Comparison of ENCODE assay signal across 20 mouse cellular contexts in genomic region chr7:102974399-102974798, GRCm38 (mm10). TPM values are rescaled to one million over a fixed set of nuclear protein-coding genes. Genes with fewer than 3 reads are reported as not detected.
DNase-seq lines count a peak whose midpoint lies in the region; ATAC-seq lines count a peak whose summit lies in the region.
"Had no signal": no experiment of that assay in that cellular context is flagged by ENCODE, and none has a peak within 500 bp of the region (broad histone marks: within the 10 kb centered on the region; RNA-seq: fewer than 3 reads in every experiment).

No protein-coding gene starts in this region.

- no peak for DNase-seq in frontal cortex, postnatal 36 days (ENCODE audit: low spot score in 2 of 2)
- DNase-seq in right cerebral cortex, adult 18-20 months = peak; percentile 4
- no peak for DNase-seq in right cerebral cortex, postnatal 25 days
- peak; percentile 33 for DNase-seq in telencephalon, adult 2 months (ENCODE audit: low read depth, low spot score)
- DNase-seq in layer of hippocampus, postnatal 14 days (ENCODE audit: low spot score in 2 of 2) = no peak
- DNase-seq: adrenal gland, adult 2 months; adrenal gland, postnatal 10 days; adrenal gland, postnatal 25 days; cerebellum, adult 11-12 months; cerebellum, adult 2 months; cerebellum, adult 9-10 months; cerebellum, postnatal 10 days; cerebellum, postnatal 25 days; embryo, embryonic 11 days had no signal

- peak; percentile 93 for ATAC-seq in frontal cortex, adult (ENCODE audit: low TSS enrichment)
- ATAC-seq: forebrain, embryonic 14.5 days; forebrain, embryonic 16.5 days had no signal

RNA-seq across cellular contexts. Expression of gene Olfr577, which starts 1.3 kb away (rescaled TPM):
- total RNA-seq in layer of hippocampus, postnatal 14 days (2021) = not detected
- total RNA-seq: adrenal gland, adult 2 months; adrenal gland, postnatal 10 days; adrenal gland, postnatal 25 days; adrenal gland, postnatal 4 days; ES-E14; MEL had no signal

RNA-seq across cellular contexts. Expression of gene Olfr576, which starts 11.9 kb away (rescaled TPM):
- total RNA-seq in layer of hippocampus, postnatal 14 days (2021) = not detected
- total RNA-seq: adrenal gland, adult 2 months; adrenal gland, postnatal 10 days; adrenal gland, postnatal 25 days; adrenal gland, postnatal 4 days; ES-E14; MEL had no signal

RNA-seq across cellular contexts. Expression of gene Olfr578, which starts 14.7 kb away (rescaled TPM):
- not detected for total RNA-seq in layer of hippocampus, postnatal 14 days (2021)
- total RNA-seq: adrenal gland, adult 2 months; adrenal gland, postnatal 10 days; adrenal gland, postnatal 25 days; adrenal gland, postnatal 4 days; ES-E14; MEL had no signal

RNA-seq across cellular contexts. Expression of gene Olfr575, which starts 15.8 kb away (rescaled TPM):
- not detected for total RNA-seq in layer of hippocampus, postnatal 14 days (2021)
- total RNA-seq: adrenal gland, adult 2 months; adrenal gland, postnatal 10 days; adrenal gland, postnatal 25 days; adrenal gland, postnatal 4 days; ES-E14; MEL had no signal

RNA-seq across cellular contexts. Expression of gene Olfr574, which starts 26.1 kb away (rescaled TPM):
- total RNA-seq in layer of hippocampus, postnatal 14 days (2021) = not detected
- total RNA-seq: adrenal gland, adult 2 months; adrenal gland, postnatal 10 days; adrenal gland, postnatal 25 days; adrenal gland, postnatal 4 days; ES-E14; MEL had no signal

Comparison
In these comparisons a context has a peak if more than half of its experiments do, and no peak if none do; other contexts are left out.
1. DNase-seq: peak in right cerebral cortex, adult 18-20 months (single experiment) and telencephalon, adult 2 months (single experiment); none in frontal cortex, postnatal 36 days (0 of 2), right cerebral cortex, postnatal 25 days (single experiment) and layer of hippocampus, postnatal 14 days (0 of 2).